Comparison of ENCODE assay signal across 8 mouse cellular contexts in the genomic region with DNA sequence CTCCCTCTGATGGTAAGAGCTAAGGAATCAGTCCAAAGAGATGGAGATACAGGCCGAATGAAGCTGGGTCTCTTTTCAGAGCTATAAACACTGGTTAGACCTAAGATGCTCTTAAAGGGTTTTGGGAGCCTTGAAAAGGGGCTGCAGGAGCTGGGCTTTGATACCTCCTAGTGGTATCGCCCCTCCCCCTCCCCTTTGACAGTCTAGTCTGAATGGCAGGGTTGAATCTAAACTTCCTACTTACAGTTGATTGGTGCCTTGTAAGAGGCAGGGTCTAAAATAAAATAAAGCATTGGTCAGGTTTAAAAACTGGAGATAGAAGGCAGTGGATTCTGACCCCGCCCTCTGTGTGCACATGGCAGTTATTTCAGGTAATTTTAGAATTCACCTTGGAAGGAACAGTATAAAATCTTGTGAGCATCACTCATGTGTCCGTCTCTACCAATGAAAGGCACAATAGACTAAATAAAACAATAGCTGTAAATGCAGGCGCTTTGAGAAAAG. TPM values are rescaled to one million over a fixed set of nuclear protein-coding genes. Genes with fewer than 3 reads are reported as not detected.
DNase-seq lines count a peak whose midpoint lies in the region; ATAC-seq lines count a peak whose summit lies in the region.

No protein-coding gene starts in this region.

- no peak; the same call in 1 of the 2 replicates for ATAC-seq in heart, embryonic 15.5 days (replicated peaks; ENCODE audit: insufficient number of reproducible peaks, insufficient read depth, low FRiP score, low read depth)
- ATAC-seq in midbrain, embryonic 16.5 days, result peak; percentile 76

- peak overlapping the region; percentile 94 for H3K27ac ChIP-seq in heart, embryonic 10.5 days
- H3K27ac ChIP-seq in brown adipose tissue, adult 24 weeks (replicated peaks; ENCODE audit: low read depth, low read length), result no peak overlapping the region
- peak overlapping the region; percentile 88 for H3K27ac ChIP-seq in heart, embryonic 15.5 days
- H3K27ac ChIP-seq in limb, embryonic 10.5 days, result peak overlapping the region; percentile 82
- peak overlapping the region; percentile 40 for H3K27ac ChIP-seq in midbrain, embryonic 16.5 days (ENCODE audit: low read length)

- peak overlapping the region; percentile 92 for H3K4me2 ChIP-seq in heart, embryonic 15.5 days
- H3K4me2 ChIP-seq in midbrain, embryonic 16.5 days (ENCODE audit: low read length), result peak overlapping the region; percentile 59

- H3K4me3 ChIP-seq in heart, embryonic 10.5 days, result peak overlapping the region; percentile 81
- H3K4me3 ChIP-seq in brown adipose tissue, adult 24 weeks (ENCODE audit: insufficient read depth, low read depth, low read length), result peak overlapping the region; percentile 87
- peak overlapping the region; percentile 82 for H3K4me3 ChIP-seq in heart, embryonic 15.5 days
- peak overlapping the region; percentile 62 for H3K4me3 ChIP-seq in limb, embryonic 10.5 days
- peak overlapping the region; percentile 39 for H3K4me3 ChIP-seq in midbrain, embryonic 16.5 days (ENCODE audit: low read depth, low read length)

- H3K27me3 ChIP-seq in heart, embryonic 10.5 days (ENCODE audit: insufficient read depth, poor library complexity, severe bottlenecking), result no peaks in the 10 kb centered on the region
- no peaks in the 10 kb centered on the region for H3K27me3 ChIP-seq in heart, embryonic 15.5 days
- peaks cover 10% of the 10 kb centered on the region for H3K27me3 ChIP-seq in limb, embryonic 10.5 days (ENCODE audit: low read depth, poor library complexity, severe bottlenecking)
- H3K27me3 ChIP-seq in midbrain, embryonic 16.5 days (ENCODE audit: control insufficient read depth, insufficient read depth, low read depth, low read length), result no peaks in the 10 kb centered on the region

- peaks cover 28% of the 10 kb centered on the region for H3K4me1 ChIP-seq in heart, embryonic 10.5 days
- peaks cover 9% of the 10 kb centered on the region; the same call in 1 of the 2 replicates for H3K4me1 ChIP-seq in brown adipose tissue, adult 24 weeks (ENCODE audit: control insufficient read depth, insufficient read depth, insufficient read length, low read length)
- peaks cover 14% of the 10 kb centered on the region for H3K4me1 ChIP-seq in heart, embryonic 15.5 days (replicated peaks)
- H3K4me1 ChIP-seq in limb, embryonic 10.5 days, result peaks cover 18% of the 10 kb centered on the region
- peaks cover 21% of the 10 kb centered on the region for H3K4me1 ChIP-seq in midbrain, embryonic 16.5 days (ENCODE audit: control insufficient read depth, insufficient read depth, low read length)

- H3K9ac ChIP-seq in heart, embryonic 15.5 days, result peak overlapping the region; percentile 77
- peak overlapping the region; percentile 52 for H3K9ac ChIP-seq in midbrain, embryonic 16.5 days (ENCODE audit: low read depth, low read length)

- no peaks in the 10 kb centered on the region for H3K36me3 ChIP-seq in heart, embryonic 10.5 days
- H3K36me3 ChIP-seq in heart, embryonic 15.5 days, result no peaks in the 10 kb centered on the region
- no peaks in the 10 kb centered on the region for H3K36me3 ChIP-seq in limb, embryonic 10.5 days
- no peaks in the 10 kb centered on the region for H3K36me3 ChIP-seq in midbrain, embryonic 16.5 days (ENCODE audit: control insufficient read depth, insufficient read depth, low read length)

- WGBS in heart, embryonic 10.5 days, result 13% methylated on average over 5 of the region's 5 CpGs
- WGBS in heart, embryonic 15.5 days, result 21% methylated on average over 5 of the region's 5 CpGs
- WGBS in limb, embryonic 10.5 days, result 13% methylated on average over 5 of the region's 5 CpGs
- 7% methylated on average over 5 of the region's 5 CpGs for WGBS in midbrain, embryonic 16.5 days

- no peaks in the 10 kb centered on the region for H3K9me3 ChIP-seq in heart, embryonic 10.5 days
- no peaks in the 10 kb centered on the region for H3K9me3 ChIP-seq in heart, embryonic 15.5 days (replicated peaks)
- H3K9me3 ChIP-seq in limb, embryonic 10.5 days (replicated peaks), result no peaks in the 10 kb centered on the region
- no peaks in the 10 kb centered on the region for H3K9me3 ChIP-seq in midbrain, embryonic 16.5 days (replicated peaks; ENCODE audit: control insufficient read depth, low read length, poor library complexity, severe bottlenecking)

- DNase-seq in heart, embryonic 10.5 days (ENCODE audit: low spot score), result no peak
- DNase-seq in heart, adult 9 months (ENCODE audit: low spot score in 2 of 2), result no peak
- peak; percentile 75 for DNase-seq in CD4-positive helper T cell, adult 2 months (ENCODE audit: low read depth, low spot score)
- DNase-seq in limb, embryonic 10.5 days (ENCODE audit: low spot score), result no peak
- DNase-seq in testis, postnatal 10 days (ENCODE audit: low spot score), result no peak

RNA-seq across cellular contexts. Expression of a gene that starts 2.8 kb away (rescaled TPM):
- 33.7 and 42.3 TPM in 2 replicates for polyA plus RNA-seq in heart, embryonic 10.5 days (2016; fragmentation: Nextera tagmentation; extraction: Ambion mirVana)
- polyA plus RNA-seq in brown adipose tissue, adult 24 weeks (2012; ENCODE audit: insufficient read depth, insufficient read length, missing spikeins), result 279 and 449 TPM in 2 replicates
- polyA plus RNA-seq in heart, embryonic 15.5 days (2015; fragmentation: Nextera tagmentation; extraction: Ambion mirVana), result 26.3 and 41.1 TPM in 2 replicates
- 15.4 and 25.6 TPM in 2 replicates for polyA plus RNA-seq in limb, embryonic 10.5 days (2016; fragmentation: Nextera tagmentation; extraction: Ambion mirVana)
- 14.7 and 18.2 TPM in 2 replicates for polyA plus RNA-seq in midbrain, embryonic 16.5 days (2015; fragmentation: Nextera tagmentation; extraction: Ambion mirVana)

RNA-seq across cellular contexts. Expression of a gene that starts 13.5 kb away (rescaled TPM):
- polyA plus RNA-seq in heart, embryonic 10.5 days (2016; fragmentation: Nextera tagmentation; extraction: Ambion mirVana), result 0.04 TPM in 1 of 2 replicates, not detected in the other
- polyA plus RNA-seq in brown adipose tissue, adult 24 weeks (2012; ENCODE audit: insufficient read depth, insufficient read length, missing spikeins), result not detected in 2 replicates
- not detected in 2 replicates for polyA plus RNA-seq in heart, embryonic 15.5 days (2015; fragmentation: Nextera tagmentation; extraction: Ambion mirVana)
- not detected in 2 replicates for polyA plus RNA-seq in limb, embryonic 10.5 days (2016; fragmentation: Nextera tagmentation; extraction: Ambion mirVana)
- polyA plus RNA-seq in midbrain, embryonic 16.5 days (2015; fragmentation: Nextera tagmentation; extraction: Ambion mirVana), result 0.05 TPM in 1 of 2 replicates, not detected in the other
